Mouse (Mus musculus): ENCODE results near the gene Acer1.
A peak's percentile ranks its signal among the peaks of the same experiment; 100 is the strongest.
"Not testable (repeated sequence)": the region's sequence is repeated elsewhere in the genome, so short reads cannot be mapped to it uniquely, and the experiment has no call there.

Acer1 gene

GRCm38 (mm10) chr17:56952639-56953038 lies 29.3 kb downstream of the Acer1 start:
- no peak for DNase-seq (ENCODE audit: low spot score in 2 of 2)

- DNase-seq (ENCODE audit: low spot score in 2 of 2) = peak; percentile 34 to 39
Observed at GRCm38 (mm10) chr17:56950915-56951314, 31.0 kb downstream of the Acer1 start.

- no peak for DNase-seq (ENCODE audit: low spot score in 2 of 2)
Observed at GRCm38 (mm10) chr17:56938751-56939150, 43.2 kb downstream of the Acer1 start.

DNA sequence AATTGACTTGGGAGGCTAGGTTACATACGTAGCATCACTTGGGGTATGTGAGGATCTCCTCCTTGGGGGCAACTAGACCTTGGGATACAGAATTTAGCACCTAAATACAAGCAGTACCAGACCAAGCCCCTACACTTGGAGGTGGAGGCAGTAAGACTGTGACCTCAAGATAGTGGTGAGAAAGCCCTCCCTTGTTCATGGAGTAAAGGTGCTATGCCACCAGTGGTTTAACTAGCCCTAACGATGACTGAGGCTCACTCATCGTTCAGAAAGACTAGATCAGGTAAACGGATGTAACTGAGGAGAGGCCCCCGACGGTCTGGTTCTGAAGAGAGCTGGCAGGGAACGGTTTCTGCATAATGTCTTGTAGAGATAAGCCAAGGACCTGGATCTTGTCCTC lies 45.2 kb downstream of the Acer1 start:
- DNase-seq (ENCODE audit: low spot score in 2 of 2) = no peak

DNA sequence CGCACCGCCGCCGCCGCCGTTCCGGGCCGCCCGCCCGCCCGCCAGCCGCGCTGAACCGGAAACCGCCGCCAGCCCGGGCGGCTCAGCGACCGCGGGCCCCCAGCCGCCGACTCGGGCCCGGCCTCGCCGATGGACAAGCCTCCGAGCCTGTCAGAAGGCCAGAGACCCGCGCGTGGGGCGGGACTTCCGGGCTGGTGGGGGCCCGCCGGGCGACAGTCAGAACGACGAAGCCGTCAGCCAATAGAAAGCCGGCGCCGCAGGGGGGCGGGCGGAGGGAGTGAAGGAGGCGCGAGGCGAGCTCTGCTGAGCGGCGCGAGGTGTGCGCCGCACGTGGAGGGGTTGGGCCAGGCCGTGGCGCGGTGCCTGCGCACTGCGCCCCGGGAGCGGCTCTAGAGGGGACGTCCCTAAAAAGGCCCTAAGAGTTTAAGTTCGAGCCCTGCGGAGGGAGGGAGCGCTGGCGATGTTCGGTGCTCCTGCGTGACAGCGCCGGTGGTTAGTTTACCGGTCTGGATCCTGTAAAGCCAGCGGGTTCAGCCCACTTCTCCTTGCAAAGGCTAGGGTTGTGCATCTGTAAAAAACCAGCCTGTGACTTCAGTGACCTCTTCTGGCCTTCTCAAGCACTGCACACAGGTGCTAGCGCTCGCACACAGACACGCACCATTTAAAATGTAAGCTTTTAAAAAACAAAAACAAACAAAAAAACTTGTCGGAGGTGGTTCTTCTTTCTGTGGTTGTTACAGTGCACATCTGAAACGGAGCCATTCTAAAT lies 46.4 kb downstream of the Acer1 start, which contains the start of gene Mllt1:
Gene Mllt1 (minus strand): TSS at position 53 of the 769 bp plus-strand sequence.
- DNase-seq (ENCODE audit: low spot score in 2 of 2) = peak; percentile 98 to 99

DNA sequence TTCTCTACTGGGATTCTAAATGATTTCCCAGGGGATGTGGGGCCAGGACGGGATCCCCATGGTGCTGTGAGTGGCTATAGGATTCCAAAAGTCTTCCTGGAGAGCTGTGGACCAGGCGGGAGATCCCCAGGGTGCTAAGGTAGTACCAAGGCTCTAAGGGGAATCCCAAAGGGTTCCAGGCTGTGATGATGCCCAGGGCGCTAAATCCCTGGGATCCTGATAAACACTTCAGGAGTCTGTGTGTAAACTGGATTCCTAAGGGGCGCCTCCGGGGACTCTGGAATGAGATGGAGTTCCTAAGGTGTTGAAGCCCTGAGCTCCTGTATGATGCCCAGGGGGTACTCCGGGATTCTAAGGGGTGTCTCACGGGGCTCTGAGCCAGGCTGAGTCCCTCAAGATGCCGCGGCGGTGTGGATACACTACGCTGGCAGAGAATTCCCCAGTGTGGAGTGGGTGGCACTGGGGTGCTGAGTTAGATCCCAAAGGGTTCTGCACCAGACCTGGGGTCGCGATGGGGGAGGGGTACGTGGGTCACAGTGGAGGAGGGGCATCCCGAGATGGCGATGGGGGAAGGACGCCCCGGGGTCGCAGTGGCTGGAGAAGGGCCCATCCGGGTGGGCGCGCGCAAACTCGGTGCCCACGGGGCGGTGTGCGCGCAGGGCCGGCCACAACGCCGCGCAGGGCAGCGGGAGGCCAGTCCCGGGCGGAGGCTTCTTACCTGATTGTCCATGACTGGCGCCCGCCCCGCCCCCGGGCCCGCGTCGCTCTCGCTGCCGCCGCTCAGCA lies 47.2 kb downstream of the Acer1 start:
- peak; percentile 23 to 29 for DNase-seq (ENCODE audit: low spot score in 2 of 2)

- DNase-seq (ENCODE audit: low spot score in 2 of 2) = no peak
Observed at GRCm38 (mm10) chr17:56933395-56933794, 48.5 kb downstream of the Acer1 start.

GRCm38 (mm10) chr17:56930026-56930425 lies 51.9 kb downstream of the Acer1 start:
- no peak for DNase-seq (ENCODE audit: low spot score in 2 of 2)

GRCm38 (mm10) chr17:56929530-56929929 lies 52.4 kb downstream of the Acer1 start:
- DNase-seq (ENCODE audit: low spot score in 2 of 2) = no peak

DNA sequence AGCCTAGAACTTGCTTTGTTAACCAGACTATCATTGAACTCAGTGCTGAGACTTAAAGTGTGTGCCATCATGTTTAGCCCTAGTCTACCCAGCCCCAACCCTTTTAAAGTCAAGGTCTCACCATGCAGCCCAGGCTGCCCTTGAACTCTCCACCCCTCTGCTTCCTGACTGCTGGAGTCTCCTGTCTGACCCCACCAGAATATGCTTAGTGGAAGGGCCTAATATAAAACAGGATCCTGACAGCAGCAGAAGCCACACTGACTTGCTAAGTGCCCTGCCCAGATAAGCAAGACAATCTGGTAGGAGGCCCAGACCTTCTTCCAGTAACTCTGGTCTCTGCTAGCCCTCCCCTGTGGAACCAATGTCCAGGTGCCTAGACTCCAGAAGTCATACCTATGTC lies 52.8 kb downstream of the Acer1 start:
- DNase-seq (ENCODE audit: low spot score in 2 of 2) = no peak

DNA sequence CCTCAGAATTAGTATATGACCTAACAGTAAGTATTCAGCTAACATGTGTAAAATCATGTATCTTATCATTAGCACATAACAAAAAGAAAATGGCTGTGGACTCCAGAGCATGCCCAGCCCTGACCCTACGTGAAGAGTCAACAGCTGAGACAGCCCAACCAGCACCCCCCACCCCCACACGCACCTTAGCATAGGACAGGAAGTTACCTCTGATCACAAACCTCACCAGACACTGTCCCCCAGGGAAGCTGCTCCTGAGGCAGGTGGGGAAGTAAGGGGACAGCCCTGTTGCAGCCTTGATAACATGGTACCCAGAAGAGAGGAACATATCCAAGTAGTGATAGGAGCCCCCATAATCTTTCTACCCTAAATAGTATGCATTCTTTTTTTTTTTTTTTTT lies 55.9 kb downstream of the Acer1 start:
- DNase-seq (ENCODE audit: low spot score in 2 of 2) = no peak

DNA sequence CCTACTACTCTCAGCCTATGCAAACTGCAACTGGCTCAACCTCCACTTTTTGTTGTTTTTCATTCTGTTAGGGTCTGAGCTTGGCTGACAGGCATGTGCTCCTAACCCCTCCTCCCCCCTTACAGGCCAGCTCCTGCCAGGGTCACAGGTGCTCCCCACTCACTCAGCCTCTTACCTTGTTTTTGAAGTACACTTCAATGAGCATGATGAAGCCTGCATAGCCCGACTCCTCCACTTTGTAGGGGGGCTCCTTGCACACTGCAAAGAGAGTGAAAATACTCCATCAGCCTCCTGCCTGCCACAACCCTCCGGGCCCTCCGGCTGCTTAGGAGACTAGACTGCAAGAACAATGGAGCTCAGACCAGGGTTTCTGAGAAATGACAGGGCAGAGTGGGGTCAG lies 62.2 kb downstream of the Acer1 start:
- no peak for DNase-seq (ENCODE audit: low spot score in 2 of 2)

GRCm38 (mm10) chr17:56917166-56917565 lies 64.8 kb downstream of the Acer1 start:
- DNase-seq (ENCODE audit: low spot score in 2 of 2) = no peak

DNA sequence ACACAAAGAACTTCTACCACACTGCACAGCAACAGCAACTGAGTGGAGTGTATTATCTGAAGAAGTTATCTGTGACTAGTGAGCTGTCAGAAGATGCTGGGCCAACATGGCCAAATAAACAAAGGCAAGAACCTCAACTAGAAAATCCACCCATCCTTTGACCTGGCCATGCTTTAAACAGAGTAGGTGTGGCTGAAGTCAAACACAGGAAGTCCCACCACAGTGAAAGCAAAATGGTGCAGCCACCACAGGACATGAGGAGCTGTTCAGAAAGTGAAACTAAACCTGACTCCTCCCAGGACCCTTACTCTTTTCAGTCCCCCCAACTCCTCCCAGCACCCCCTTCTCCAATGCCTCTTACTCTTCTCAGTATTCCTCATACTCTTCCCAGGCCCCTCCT lies 68.5 kb downstream of the Acer1 start:
- DNase-seq (ENCODE audit: low spot score in 2 of 2) = no peak

DNA sequence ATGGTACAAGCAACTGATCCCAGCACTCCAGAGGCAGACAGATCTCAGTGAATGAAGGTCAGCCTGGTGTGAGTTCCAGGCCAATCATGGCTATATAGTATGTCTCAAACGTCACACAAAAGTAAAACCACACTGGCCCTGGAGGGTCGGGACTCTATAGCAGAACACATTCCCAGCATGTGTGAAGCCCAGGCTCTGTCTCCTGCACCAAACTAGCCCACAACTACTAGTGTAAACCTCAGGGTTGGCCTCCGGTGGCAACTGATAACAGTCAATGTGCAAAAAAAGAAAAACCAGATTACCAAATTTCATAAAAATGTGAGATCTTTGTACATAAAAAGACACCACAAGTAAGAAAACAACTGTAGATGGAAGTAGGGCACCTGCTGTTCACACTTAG lies 68.9 kb downstream of the Acer1 start:
- no peak for DNase-seq (ENCODE audit: low spot score in 2 of 2)

DNA sequence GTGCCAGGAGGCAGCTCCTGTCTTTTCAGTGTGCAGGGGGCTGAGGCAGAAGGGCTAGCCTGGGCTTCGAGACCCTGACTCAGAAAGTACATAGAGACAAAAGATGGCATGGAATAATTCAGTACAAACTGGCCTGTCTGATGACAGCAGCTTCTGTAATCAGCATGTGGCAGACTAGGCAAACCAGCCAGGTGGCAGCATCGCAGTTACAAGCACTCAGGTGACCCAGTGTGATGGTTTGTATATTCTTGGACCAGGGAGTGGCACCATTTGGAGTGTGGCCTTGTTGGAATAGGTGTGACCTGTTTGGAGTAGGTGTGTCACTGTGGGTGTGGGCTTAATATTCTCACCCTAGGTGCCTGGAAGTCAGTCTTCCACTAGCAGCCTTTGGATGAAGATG lies 72.2 kb downstream of the Acer1 start:
- not testable (repeated sequence) for DNase-seq (ENCODE audit: low spot score in 2 of 2)

- no peak for DNase-seq (ENCODE audit: low spot score in 2 of 2)
Observed at GRCm38 (mm10) chr17:56907887-56908286, 74.0 kb downstream of the Acer1 start.

GRCm38 (mm10) chr17:56907096-56907495 lies 74.8 kb downstream of the Acer1 start:
- DNase-seq (ENCODE audit: low spot score in 2 of 2) = no peak

GRCm38 (mm10) chr17:56906166-56906565 lies 75.8 kb downstream of the Acer1 start:
- no peak for DNase-seq (ENCODE audit: low spot score in 2 of 2)

Measured in right cerebral cortex, adult 2 months (tissue).